Mouse (Mus musculus) hindbrain, embryonic 11.5 days (tissue): Measurements from ENCODE around the gene Sdf2l1. TPM values are rescaled to one million over a fixed set of nuclear protein-coding genes. Genes with fewer than 3 reads are reported as not detected.
"Not testable (repeated sequence)": the region's sequence is repeated elsewhere in the genome, so short reads cannot be mapped to it uniquely, and the experiment has no call there.

Experiments used
- ATAC-seq: fragments of 200-750 bp; cut with Nextera tagmentation; 2 replicates; pipeline ENCODE4 v1.8.0; 2017; ENCODE audit warnings: mild to moderate bottlenecking, moderate TSS enrichment, moderate library complexity; ENCODE audit not compliant: low FRiP score
- DNase-seq: peaks from one replicate; pipeline ENCODE4 v3.0.0-alpha.2; 2015; ENCODE audit warnings: low spot score
- H3K27ac ChIP-seq: fragments of 300-500 bp; sonication (generic); 2 replicates; pipeline ENCODE4 v1.5.1; 2014; ENCODE audit warnings: mild to moderate bottlenecking, low read depth, low read length
- H3K27me3 ChIP-seq: fragments of 300-500 bp; sonication (generic); 2 replicates; pipeline ENCODE4 v1.6.1; 2014; ENCODE audit warnings: mild to moderate bottlenecking, low read length, moderate library complexity, mixed read lengths; ENCODE audit not compliant: control insufficient read depth, insufficient read depth
- H3K36me3 ChIP-seq: fragments of 300-500 bp; sonication (generic); 2 replicates; pipeline ENCODE4 v1.6.1; 2014; ENCODE audit warnings: mild to moderate bottlenecking, low read length, moderate library complexity, mixed read lengths; ENCODE audit not compliant: control insufficient read depth, insufficient read depth
- H3K4me1 ChIP-seq: fragments of 300-500 bp; sonication (generic); replicated peaks from 2 replicates; pipeline ENCODE4 v1.6.1; 2014; ENCODE audit warnings: low read length, mixed read lengths; ENCODE audit not compliant: control insufficient read depth, insufficient read depth
- H3K4me2 ChIP-seq: fragments of 300-500 bp; sonication (generic); replicated peaks from 2 replicates; pipeline ENCODE4 v1.6.1; 2014; ENCODE audit warnings: mild to moderate bottlenecking, low read depth, low read length
- H3K4me3 ChIP-seq: fragments of 300-500 bp; sonication (generic); 2 replicates; pipeline ENCODE4 v1.5.1; 2014; ENCODE audit warnings: low read depth, low read length
- H3K9ac ChIP-seq: fragments of 300-500 bp; sonication (generic); 2 replicates; pipeline ENCODE4 v1.6.1; 2014; ENCODE audit warnings: low read depth, low read length
- H3K9me3 ChIP-seq: fragments of 300-500 bp; sonication (generic); 2 replicates; pipeline ENCODE4 v1.6.1; 2016; ENCODE audit warnings: low read length; ENCODE audit not compliant: control insufficient read depth
- WGBS: fragments of 180-500 bp; shearing (Covaris S2); extraction: QIAGEN DNeasy Blood & Tissue Kit; methylation state at CpG from one replicate; pipeline ENCODE4 v1.1.7; 2014; 5-methylcytosine and 5-hydroxymethylcytosine counted together
- polyA plus RNA-seq: library from polyadenylated mRNA; unstranded; fragments of >200 nt; fragmentation: Nextera tagmentation; extraction: Ambion mirVana; gene quantifications from 2 replicates; pipeline ENCODE4 v1.2.1, GENCODE M21; 2014

Sdf2l1 gene
- 67.1 and 70.9 TPM in 2 replicates for polyA plus RNA-seq

GRCm38 (mm10) chr16:17132089-17132905 is at the start of gene Sdf2l1:
Gene Sdf2l1 (minus strand): TSS chr16:17132383.
- H3K4me1 ChIP-seq: peaks cover 10% of the 10 kb centered on the region; the same call in 1 of the 2 replicates
- H3K4me3 ChIP-seq: peak within 1 kb of the TSS; percentile 78
- H3K4me2 ChIP-seq: peak within 1 kb of the TSS; percentile 98
- H3K9ac ChIP-seq: peak within 1 kb of the TSS; percentile 79
- no peaks in the 10 kb centered on the region for H3K36me3 ChIP-seq
- WGBS: 1% methylated on average over 47 of the region's 47 CpGs
- H3K27me3 ChIP-seq: no peaks in the 10 kb centered on the region
- ATAC-seq (peak; percentile 98), DNase-seq (peak; percentile 99)
- H3K9me3 ChIP-seq: no peaks in the 10 kb centered on the region
- H3K27ac ChIP-seq: peak within 1 kb of the TSS; percentile 86

GRCm38 (mm10) chr16:17181382-17181781 is 49.2 kb upstream of the Sdf2l1 start:
- no peaks in the 10 kb centered on the region for H3K4me1 ChIP-seq
- WGBS: 91% methylated on average over 4 of the region's 4 CpGs
- no peak overlapping the region for H3K4me3 ChIP-seq
- no peaks in the 10 kb centered on the region for H3K9me3 ChIP-seq
- H3K36me3 ChIP-seq: peaks cover 3% of the 10 kb centered on the region; the same call in 1 of the 2 replicates
- no peaks in the 10 kb centered on the region for H3K27me3 ChIP-seq
- H3K4me2 ChIP-seq: no peak overlapping the region
- H3K9ac ChIP-seq: no peak overlapping the region
- no peak overlapping the region for H3K27ac ChIP-seq
- ATAC-seq: no peak
- DNase-seq: no peak

GRCm38 (mm10) chr16:17179706-17180105 is 47.5 kb upstream of the Sdf2l1 start:
- ATAC-seq: no peak
- Histone ChIP-seq H3K9me3 (no peaks in the 10 kb centered on the region), H3K27me3 (no peaks in the 10 kb centered on the region), H3K4me3 (no peak overlapping the region), H3K36me3 (no peaks in the 10 kb centered on the region), H3K4me1 (no peaks in the 10 kb centered on the region), H3K27ac (no peak overlapping the region), H3K4me2 (no peak overlapping the region), H3K9ac (no peak overlapping the region)
- DNase-seq: no peak
- WGBS: 99% methylated on average over 3 of the region's 3 CpGs

GRCm38 (mm10) chr16:17177623-17178170 is 45.5 kb upstream of the Sdf2l1 start:
- ATAC-seq (no peak), DNase-seq (no peak)
- H3K4me1 ChIP-seq: no peaks in the 10 kb centered on the region
- H3K9ac ChIP-seq: no peak overlapping the region
- no peak overlapping the region for H3K4me3 ChIP-seq
- H3K9me3 ChIP-seq: no peaks in the 10 kb centered on the region
- H3K27me3 ChIP-seq: no peaks in the 10 kb centered on the region
- no peak overlapping the region for H3K4me2 ChIP-seq
- WGBS: 97% methylated on average over 1 of the region's 1 CpGs
- no peak overlapping the region for H3K27ac ChIP-seq
- H3K36me3 ChIP-seq: no peaks in the 10 kb centered on the region

GRCm38 (mm10) chr16:17175765-17176164 is 43.6 kb upstream of the Sdf2l1 start:
- no peak overlapping the region for H3K4me3 ChIP-seq
- H3K4me1 ChIP-seq: no peaks in the 10 kb centered on the region
- no peak for ATAC-seq
- DNase-seq: no peak
- WGBS: 94% methylated on average over 2 of the region's 2 CpGs
- no peak overlapping the region for H3K27ac ChIP-seq
- no peaks in the 10 kb centered on the region for H3K9me3 ChIP-seq
- H3K4me2 ChIP-seq: no peak overlapping the region
- H3K27me3 ChIP-seq: no peaks in the 10 kb centered on the region
- no peak overlapping the region for H3K9ac ChIP-seq
- H3K36me3 ChIP-seq: no peaks in the 10 kb centered on the region

GRCm38 (mm10) chr16:17168049-17168448 is 35.9 kb upstream of the Sdf2l1 start:
- 0 out of 2 replicates have a peak, but pooled peaks cover 6% of the 10 kb centered on the region for H3K36me3 ChIP-seq
- no peak for DNase-seq
- 92% methylated on average over 5 of the region's 5 CpGs for WGBS
- no peak overlapping the region for H3K27ac ChIP-seq
- H3K27me3 ChIP-seq: no peaks in the 10 kb centered on the region
- no peak overlapping the region for H3K4me2 ChIP-seq
- H3K9me3 ChIP-seq: no peaks in the 10 kb centered on the region
- ATAC-seq: no peak
- H3K9ac ChIP-seq: no peak overlapping the region
- no peak overlapping the region for H3K4me3 ChIP-seq
- H3K4me1 ChIP-seq: no peaks in the 10 kb centered on the region

- ATAC-seq (no peak), DNase-seq (no peak)
- 0 out of 2 replicates have a peak, but pooled peaks cover 6% of the 10 kb centered on the region for H3K36me3 ChIP-seq
- H3K9me3 ChIP-seq: no peaks in the 10 kb centered on the region
- no peaks in the 10 kb centered on the region for H3K27me3 ChIP-seq
- no peak overlapping the region for H3K4me2 ChIP-seq
- H3K9ac ChIP-seq: no peak overlapping the region
- no peak overlapping the region for H3K27ac ChIP-seq
- no peak overlapping the region for H3K4me3 ChIP-seq
- no peaks in the 10 kb centered on the region for H3K4me1 ChIP-seq
Observed at GRCm38 (mm10) chr16:17167179-17167578, 35.0 kb upstream of the Sdf2l1 start.

GRCm38 (mm10) chr16:17165478-17165877 is 33.3 kb upstream of the Sdf2l1 start:
- not testable (repeated sequence) for ATAC-seq, H3K27me3 ChIP-seq, H3K27ac ChIP-seq, H3K4me2 ChIP-seq, DNase-seq, H3K4me1 ChIP-seq, H3K36me3 ChIP-seq, H3K9me3 ChIP-seq, H3K9ac ChIP-seq, H3K4me3 ChIP-seq
- WGBS: 92% methylated on average over 1 of the region's 1 CpGs

GRCm38 (mm10) chr16:17154346-17154745 is 22.2 kb upstream of the Sdf2l1 start:
- WGBS: 97% methylated on average over 2 of the region's 2 CpGs
- no peaks in the 10 kb centered on the region for H3K27me3 ChIP-seq
- H3K9me3 ChIP-seq: no peaks in the 10 kb centered on the region
- H3K4me1 ChIP-seq: no peaks in the 10 kb centered on the region
- no peak overlapping the region for H3K4me3 ChIP-seq
- H3K4me2 ChIP-seq: no peak overlapping the region
- no peak overlapping the region for H3K9ac ChIP-seq
- ATAC-seq (no peak), DNase-seq (no peak)
- peaks cover 3% of the 10 kb centered on the region; the same call in 1 of the 2 replicates for H3K36me3 ChIP-seq
- H3K27ac ChIP-seq: no peak overlapping the region
